Mouse (Mus musculus) stomach, postnatal 0 days (tissue): ENCODE measurements around the gene Adamtsl2.

Source experiments
- CTCF ChIP-seq: IDR thresholded peaks from 2 replicates; pipeline ENCODE4 v1.5.1; 2016; ENCODE audit warnings: antibody characterized with exemption, low read depth, mild to moderate bottlenecking, moderate library complexity
- EP300 ChIP-seq: optimal IDR thresholded peaks from 2 replicates; pipeline ENCODE3; 2016; ENCODE audit warnings: antibody characterized with exemption

DNA sequence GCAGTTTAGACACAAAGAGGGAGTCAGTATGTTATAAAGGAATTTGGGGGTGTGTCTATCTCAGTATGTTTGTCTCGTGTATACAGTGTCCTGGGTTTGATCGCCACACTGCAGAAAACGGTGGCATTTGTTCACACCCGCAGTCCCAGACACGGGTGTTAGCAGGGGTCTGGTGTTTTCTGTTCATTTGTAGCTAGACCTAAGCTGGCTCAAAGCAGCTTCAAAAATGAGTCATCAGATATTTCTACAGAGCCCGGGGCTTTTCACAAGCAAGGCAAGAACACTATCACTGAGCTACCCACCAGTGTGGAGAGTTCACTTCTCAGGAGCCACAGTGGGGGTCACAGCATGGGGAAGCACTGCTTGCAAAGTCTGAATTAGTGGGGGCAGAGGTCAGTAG is 29.8 kb upstream of the Adamtsl2 start:
- no peak for TF ChIP-seq CTCF
- TF ChIP-seq EP300 = no peak
